Mouse (Mus musculus) embryonic facial prominence, embryonic 13.5 days (tissue): ENCODE results near the gene Katnal1. TPM values are rescaled to one million over a fixed set of nuclear protein-coding genes. Genes with fewer than 3 reads are reported as not detected.

Source experiments
- ATAC-seq: fragments of 200-750 bp; cut with Nextera tagmentation; 2 replicates; pipeline ENCODE4 v1.8.0; 2017; ENCODE audit warnings: low read depth; ENCODE audit not compliant: insufficient number of reproducible peaks, insufficient read depth, low FRiP score, low TSS enrichment
- H3K27ac ChIP-seq: fragments of 300-500 bp; sonication (generic); 2 replicates; pipeline ENCODE4 v1.5.1; 2015; ENCODE audit warnings: moderate library complexity, mild to moderate bottlenecking, inconsistent platforms
- H3K27me3 ChIP-seq: fragments of 300-500 bp; sonication (generic); 2 replicates; pipeline ENCODE4 v1.6.1; 2015; ENCODE audit warnings: mild to moderate bottlenecking, inconsistent platforms
- H3K36me3 ChIP-seq: fragments of 300-500 bp; sonication (generic); 2 replicates; pipeline ENCODE4 v1.6.1; 2015; ENCODE audit warnings: mild to moderate bottlenecking, inconsistent platforms
- H3K4me1 ChIP-seq: fragments of 300-500 bp; sonication (generic); 2 replicates; pipeline ENCODE4 v1.6.1; 2015; ENCODE audit warnings: inconsistent platforms
- H3K4me2 ChIP-seq: fragments of 300-500 bp; sonication (generic); 2 replicates; pipeline ENCODE4 v1.6.1; 2015; ENCODE audit warnings: moderate library complexity, mild to moderate bottlenecking, inconsistent platforms
- H3K4me3 ChIP-seq: fragments of 300-500 bp; sonication (generic); 2 replicates; pipeline ENCODE4 v1.5.1; 2015; ENCODE audit warnings: mild to moderate bottlenecking, inconsistent platforms
- H3K9ac ChIP-seq: fragments of 300-500 bp; sonication (generic); 2 replicates; pipeline ENCODE4 v1.6.1; 2015; ENCODE audit warnings: mild to moderate bottlenecking, inconsistent platforms
- H3K9me3 ChIP-seq: fragments of 300-500 bp; sonication (generic); 2 replicates; pipeline ENCODE4 v1.6.1; 2016; ENCODE audit warnings: inconsistent platforms
- WGBS: fragments of 180-500 bp; shearing (Covaris S2); methylation state at CpG from one replicate; pipeline ENCODE4 v1.1.7; 2015; ENCODE audit warnings: mixed read lengths; 5-methylcytosine and 5-hydroxymethylcytosine counted together
- polyA plus RNA-seq: library from polyadenylated mRNA; unstranded; fragments of >200 nt; fragmentation: Nextera tagmentation; extraction: Ambion mirVana; gene quantifications from 2 replicates; pipeline ENCODE4 v1.2.1, GENCODE M21; 2015

Gene Katnal1
- polyA plus RNA-seq, 1 experiment from 2014 or later = 19.4 TPM

GRCm38 (mm10) chr5:148965691-148966333 lies 36.7 kb upstream of the Katnal1 start:
- Histone ChIP-seq H3K27ac (peak overlapping the region; percentile 76), H3K4me3 (no peak overlapping the region), H3K27me3 (no peaks in the 10 kb centered on the region; the same call in 1 of the 2 replicates), H3K9me3 (no peaks in the 10 kb centered on the region), H3K36me3 (no peaks in the 10 kb centered on the region), H3K4me1 (peaks cover 48% of the 10 kb centered on the region), H3K9ac (0 out of 2 replicates have a peak overlapping the region, but pooled peaks have one; percentile 44), H3K4me2 (peak overlapping the region; percentile 40)
- 6% methylated on average over 13 of the region's 13 CpGs for WGBS
- ATAC-seq = no peak

DNA sequence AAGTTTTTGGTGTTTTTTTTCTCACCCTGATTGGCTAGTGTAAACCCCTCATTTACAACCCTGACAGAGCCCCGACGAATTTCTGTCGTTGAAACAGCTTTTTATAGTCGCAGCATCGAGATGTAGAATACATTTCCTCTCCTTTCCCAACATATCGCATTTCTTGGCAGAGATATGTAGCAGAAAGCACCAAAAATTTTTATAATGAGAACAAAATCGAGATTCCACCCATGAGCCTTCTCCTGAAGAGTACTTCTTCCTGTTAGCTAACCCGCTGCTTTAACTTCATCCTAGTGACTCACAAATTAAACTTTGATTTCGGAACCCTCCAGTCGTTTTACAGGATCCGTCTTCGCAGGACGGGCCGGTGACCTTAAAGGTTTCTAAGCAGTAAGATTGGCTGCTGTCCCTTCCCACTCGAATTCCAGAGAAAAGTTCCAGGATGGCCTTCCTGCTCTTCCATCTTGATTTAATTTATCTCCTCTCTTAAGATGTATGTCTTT lies 36.0 kb upstream of the Katnal1 start:
- Histone ChIP-seq H3K9me3 (no peaks in the 10 kb centered on the region), H3K27me3 (no peaks in the 10 kb centered on the region; the same call in 1 of the 2 replicates), H3K4me2 (peak overlapping the region; percentile 40), H3K27ac (peak overlapping the region; percentile 76), H3K9ac (peak overlapping the region; percentile 44; the same call in 1 of the 2 replicates), H3K4me3 (no peak overlapping the region), H3K4me1 (peaks cover 51% of the 10 kb centered on the region), H3K36me3 (no peaks in the 10 kb centered on the region)
- no peak for ATAC-seq
- WGBS = 30% methylated on average over 15 of the region's 15 CpGs

- H3K4me3 ChIP-seq = no peak overlapping the region
- H3K9me3 ChIP-seq = no peaks in the 10 kb centered on the region
- no peaks in the 10 kb centered on the region; the same call in 1 of the 2 replicates for H3K27me3 ChIP-seq
- ATAC-seq = no peak
- peaks cover 53% of the 10 kb centered on the region for H3K4me1 ChIP-seq
- 93% methylated on average over 1 of the region's 1 CpGs for WGBS
- H3K36me3 ChIP-seq = no peaks in the 10 kb centered on the region
- no peak overlapping the region for H3K4me2 ChIP-seq
- H3K9ac ChIP-seq = no peak overlapping the region
- no peak overlapping the region; the same call in 1 of the 2 replicates for H3K27ac ChIP-seq
Measured at GRCm38 (mm10) chr5:148964251-148964650, 35.1 kb upstream of the Katnal1 start.

- 53% methylated on average over 10 of the region's 10 CpGs for WGBS
- no peak overlapping the region for H3K27ac ChIP-seq
- peaks cover 38% of the 10 kb centered on the region for H3K4me1 ChIP-seq
- H3K9ac ChIP-seq = no peak overlapping the region
- peak overlapping the region; percentile 89 for H3K4me2 ChIP-seq
- H3K4me3 ChIP-seq = no peak overlapping the region
- no peak for ATAC-seq
- no peaks in the 10 kb centered on the region for H3K36me3 ChIP-seq
- no peaks in the 10 kb centered on the region for H3K9me3 ChIP-seq
- H3K27me3 ChIP-seq = no peaks in the 10 kb centered on the region; the same call in 1 of the 2 replicates
Measured at GRCm38 (mm10) chr5:148960211-148960610, 31.1 kb upstream of the Katnal1 start.

- Histone ChIP-seq H3K27me3 (no peaks in the 10 kb centered on the region), H3K4me3 (peak overlapping the region; percentile 42), H3K4me1 (peaks cover 37% of the 10 kb centered on the region), H3K36me3 (no peaks in the 10 kb centered on the region), H3K4me2 (peak overlapping the region; percentile 89), H3K9me3 (no peaks in the 10 kb centered on the region), H3K27ac (peak overlapping the region; percentile 41; the same call in 1 of the 2 replicates), H3K9ac (peak overlapping the region; percentile 61)
- ATAC-seq = no peak
- 2% methylated on average over 39 of the region's 39 CpGs for WGBS
Measured at GRCm38 (mm10) chr5:148959068-148959990, 30.2 kb upstream of the Katnal1 start.

DNA sequence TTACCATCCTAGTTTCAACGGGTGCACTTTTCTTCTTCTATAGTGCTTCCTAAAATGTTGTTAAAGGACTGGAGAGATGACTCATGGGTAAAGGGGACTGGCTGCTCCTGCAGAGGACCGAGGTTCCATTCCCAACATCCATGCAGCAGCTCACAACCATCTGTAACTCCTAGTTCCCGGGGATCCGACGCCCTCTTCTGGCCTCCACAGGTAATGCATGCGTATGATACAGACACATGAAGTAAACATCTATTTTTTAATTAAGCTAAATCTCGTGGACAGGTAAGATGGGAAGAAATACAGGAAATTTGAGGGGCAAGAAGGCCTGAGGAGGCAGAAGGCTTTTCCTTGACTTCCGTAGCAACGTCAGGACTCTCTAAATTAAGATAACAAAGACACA lies 29.2 kb upstream of the Katnal1 start:
- Histone ChIP-seq H3K4me1 (peaks cover 35% of the 10 kb centered on the region), H3K4me3 (no peak overlapping the region), H3K27me3 (no peaks in the 10 kb centered on the region), H3K9ac (no peak overlapping the region), H3K9me3 (no peaks in the 10 kb centered on the region), H3K4me2 (no peak overlapping the region), H3K27ac (no peak overlapping the region), H3K36me3 (no peaks in the 10 kb centered on the region)
- WGBS = 41% methylated on average over 9 of the region's 9 CpGs
- ATAC-seq = no peak

DNA sequence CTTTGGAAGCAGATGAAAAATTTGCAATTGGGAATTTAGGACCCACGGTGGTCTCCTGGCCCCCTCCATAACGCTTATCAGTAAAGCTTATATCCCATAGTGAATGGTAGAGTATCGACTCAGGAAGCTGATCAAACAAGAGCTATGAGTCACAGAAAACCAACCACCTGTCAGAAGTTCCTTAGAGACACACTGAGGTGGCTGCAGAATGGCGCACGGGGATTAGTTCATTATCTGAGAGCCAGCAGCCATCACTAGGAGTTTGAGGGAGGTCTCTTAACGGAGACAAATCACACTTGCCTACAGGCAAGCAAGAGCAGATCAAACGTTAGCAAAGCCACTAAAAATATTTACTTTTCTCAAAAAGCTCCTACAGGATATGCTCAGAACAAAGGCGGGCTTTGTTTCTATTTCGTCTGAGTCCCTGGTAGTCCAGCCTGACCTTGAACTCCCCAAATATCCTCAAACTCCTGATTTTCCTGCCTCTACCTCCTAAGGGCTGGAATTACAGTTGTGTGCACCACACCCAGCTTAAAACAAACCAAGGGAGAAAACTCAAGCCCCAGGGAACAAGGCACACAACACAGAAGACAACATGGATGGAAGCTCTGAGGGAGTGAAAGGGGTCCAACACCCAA lies 27.9 kb upstream of the Katnal1 start:
- ATAC-seq = no peak
- H3K27ac ChIP-seq = no peak overlapping the region
- no peak overlapping the region for H3K4me3 ChIP-seq
- no peak overlapping the region for H3K4me2 ChIP-seq
- H3K9me3 ChIP-seq = no peaks in the 10 kb centered on the region
- no peak overlapping the region for H3K9ac ChIP-seq
- peaks cover 35% of the 10 kb centered on the region for H3K4me1 ChIP-seq
- no peaks in the 10 kb centered on the region for H3K27me3 ChIP-seq
- 47% methylated on average over 9 of the region's 9 CpGs for WGBS
- no peaks in the 10 kb centered on the region for H3K36me3 ChIP-seq

DNA sequence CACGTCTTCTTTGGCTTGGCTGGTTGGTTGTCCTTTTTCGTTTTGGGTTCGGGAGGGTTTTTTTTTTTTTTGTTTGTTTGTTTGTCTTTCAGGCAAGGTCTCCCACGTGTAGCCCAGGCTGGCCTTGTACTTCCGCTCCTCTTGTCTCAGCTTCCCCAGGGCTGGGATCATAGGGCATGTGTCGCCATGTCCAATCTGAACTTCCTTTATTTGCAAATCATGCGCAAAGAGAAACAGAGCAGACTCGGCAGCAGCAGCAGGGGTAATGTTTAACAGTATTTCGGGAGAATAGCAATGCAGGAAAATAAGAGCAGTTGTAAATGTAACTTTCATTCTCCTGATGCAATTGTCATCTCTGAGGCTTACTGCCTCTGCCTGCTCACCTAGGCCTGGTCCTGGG lies 27.0 kb upstream of the Katnal1 start:
- no peak for ATAC-seq
- Histone ChIP-seq H3K27ac (no peak overlapping the region), H3K27me3 (no peaks in the 10 kb centered on the region), H3K4me3 (no peak overlapping the region), H3K9me3 (no peaks in the 10 kb centered on the region), H3K4me1 (peaks cover 35% of the 10 kb centered on the region), H3K36me3 (no peaks in the 10 kb centered on the region), H3K9ac (no peak overlapping the region), H3K4me2 (no peak overlapping the region)
- 76% methylated on average over 9 of the region's 9 CpGs for WGBS

DNA sequence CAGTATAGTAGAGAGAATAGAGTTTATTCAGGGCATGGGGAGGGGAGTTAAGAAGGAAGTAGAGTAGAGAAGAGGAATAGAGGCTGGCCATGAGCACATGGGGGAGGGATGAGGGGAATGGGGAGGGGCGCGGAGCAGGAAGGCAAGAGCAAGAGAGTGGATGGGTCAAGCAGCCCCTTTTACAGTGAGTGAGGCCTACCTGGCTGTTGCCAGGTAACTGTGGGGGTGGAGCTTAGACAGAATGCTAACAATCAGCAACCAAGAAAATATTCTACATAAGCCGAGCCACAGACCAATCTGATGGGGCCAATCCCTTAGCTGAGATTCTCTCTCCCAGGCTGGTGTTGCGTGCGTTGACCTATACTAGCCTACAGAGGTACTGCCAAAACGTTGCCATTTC lies 26.5 kb upstream of the Katnal1 start:
- 88% methylated on average over 6 of the region's 6 CpGs for WGBS
- no peaks in the 10 kb centered on the region for H3K9me3 ChIP-seq
- peaks cover 39% of the 10 kb centered on the region for H3K4me1 ChIP-seq
- ATAC-seq = no peak
- no peak overlapping the region for H3K4me3 ChIP-seq
- no peak overlapping the region; the same call in 1 of the 2 replicates for H3K27ac ChIP-seq
- no peaks in the 10 kb centered on the region for H3K36me3 ChIP-seq
- H3K9ac ChIP-seq = no peak overlapping the region
- no peaks in the 10 kb centered on the region for H3K27me3 ChIP-seq
- no peak overlapping the region for H3K4me2 ChIP-seq

- Histone ChIP-seq H3K4me2 (no peak overlapping the region), H3K4me3 (no peak overlapping the region), H3K27ac (no peak overlapping the region; the same call in 1 of the 2 replicates), H3K36me3 (no peaks in the 10 kb centered on the region), H3K4me1 (peaks cover 40% of the 10 kb centered on the region), H3K9ac (0 out of 2 replicates have a peak overlapping the region, but pooled peaks have one; percentile 27), H3K9me3 (no peaks in the 10 kb centered on the region), H3K27me3 (no peaks in the 10 kb centered on the region)
- ATAC-seq = no peak
- 72% methylated on average over 22 of the region's 22 CpGs for WGBS
Measured at GRCm38 (mm10) chr5:148954314-148955060, 25.4 kb upstream of the Katnal1 start.

- Histone ChIP-seq H3K36me3 (no peaks in the 10 kb centered on the region), H3K4me3 (no peak overlapping the region), H3K9ac (no peak overlapping the region), H3K9me3 (no peaks in the 10 kb centered on the region), H3K27me3 (no peaks in the 10 kb centered on the region), H3K4me1 (peaks cover 35% of the 10 kb centered on the region), H3K4me2 (no peak overlapping the region), H3K27ac (no peak overlapping the region)
- no peak for ATAC-seq
- WGBS = 79% methylated on average over 5 of the region's 5 CpGs
Measured at GRCm38 (mm10) chr5:148953098-148953497, 24.0 kb upstream of the Katnal1 start.
